Mouse (Mus musculus) layer of hippocampus, adult 2 months (tissue): ENCODE measurements around the gene Rmi1. TPM values are rescaled to one million over a fixed set of nuclear protein-coding genes. Genes with fewer than 3 reads are reported as not detected.
"Not testable (repeated sequence)": the region's sequence is repeated elsewhere in the genome, so short reads cannot be mapped to it uniquely, and the experiment has no call there.

ENCODE experiments used
- DNase-seq, 2 experiments: peaks; one replicate each; pipeline ENCODE4 v3.0.0; 2022; ENCODE audit warnings: low spot score in 2 of 2
- H3K27ac ChIP-seq: fragments of 200-600 bp; 2 replicates; pipeline ENCODE4 v1.8.1; 2022
- H3K4me3 ChIP-seq: fragments of 200-600 bp; 2 replicates; pipeline ENCODE4 v1.8.1; 2022; ENCODE audit warnings: mild to moderate bottlenecking
- CTCF ChIP-seq: fragments of 200-600 bp; conservative IDR thresholded peaks from 2 replicates; pipeline ENCODE4 v1.8.1; 2022; ENCODE audit warnings: antibody characterized with exemption, mild to moderate bottlenecking, moderate library complexity
- long read RNA-seq, 2 experiments: library from polyadenylated mRNA; stranded (forward); transcript quantifications; one replicate each; pipeline ENCODE4 v2.0.0; 2021; ENCODE audit warnings: borderline mapping rate in 2 of 2
- total RNA-seq, 2 experiments: library from RNA; stranded (reverse); gene quantifications; 2 replicates each; pipeline ENCODE4 v1.2.3; 2021

Gene Rmi1
- total RNA-seq, result 10 to 100 TPM; 16.8 to 17.9 TPM
- long read RNA-seq, experiment 1, full-length matches to known transcripts, result 10 of 11 reads
- long read RNA-seq, experiment 1, partial matches to known transcripts, result 1 of 11 reads
- long read RNA-seq, experiment 1, other reads (novel, unspliced or antisense), result 0 of 11 reads
- long read RNA-seq, experiment 2, full-length matches to known transcripts, result 29 of 34 reads
- long read RNA-seq, experiment 2, partial matches to known transcripts, result 0 of 34 reads
- long read RNA-seq, experiment 2, other reads (novel, unspliced or antisense), result 5 of 34 reads

- peak within 1 kb of the TSS; percentile 99 for H3K27ac ChIP-seq
- DNase-seq, result peak; percentile 97 to 99
- no peak for TF ChIP-seq CTCF
- peak within 1 kb of the TSS; percentile 93 for H3K4me3 ChIP-seq
Measured at GRCm38 (mm10) chr13:58402003-58402743, at the start of gene Rmi1. Rmi1 (plus strand) TSS chr13:58402248.

- no peak overlapping the region for H3K27ac ChIP-seq
- TF ChIP-seq CTCF, result no peak
- H3K4me3 ChIP-seq, result no peak overlapping the region
- no peak for DNase-seq
Measured at GRCm38 (mm10) chr13:58352996-58353395, 49.1 kb upstream of the Rmi1 start.

- no peak for TF ChIP-seq CTCF
- Histone ChIP-seq H3K27ac (no peak within 1 kb of the TSS), H3K4me3 (peak within 1 kb of the TSS; percentile 54)
- peak; percentile 51 to 59 for DNase-seq
Measured at GRCm38 (mm10) chr13:58358629-58359303, 43.3 kb upstream of the Rmi1 start, which contains the start of gene Kif27. Kif27 (minus strand) TSS chr13:58359122.

GRCm38 (mm10) chr13:58359304-58359653, 42.8 kb upstream of the Rmi1 start:
- H3K27ac ChIP-seq, result no peak overlapping the region
- peak overlapping the region; percentile 54 for H3K4me3 ChIP-seq
- no peak for DNase-seq
- TF ChIP-seq CTCF, result no peak

- Histone ChIP-seq H3K4me3 (no peak overlapping the region), H3K27ac (no peak overlapping the region)
- no peak for DNase-seq
- no peak for TF ChIP-seq CTCF
Measured at GRCm38 (mm10) chr13:58364353-58365175, 37.5 kb upstream of the Rmi1 start.

GRCm38 (mm10) chr13:58365179-58365578, 36.9 kb upstream of the Rmi1 start:
- not testable (repeated sequence) for H3K4me3 ChIP-seq, DNase-seq, H3K27ac ChIP-seq

GRCm38 (mm10) chr13:58366373-58366772, 35.7 kb upstream of the Rmi1 start:
- H3K27ac ChIP-seq, result no peak overlapping the region
- DNase-seq, result no peak
- TF ChIP-seq CTCF, result no peak
- H3K4me3 ChIP-seq, result no peak overlapping the region

GRCm38 (mm10) chr13:58367641-58368040, 34.4 kb upstream of the Rmi1 start:
- DNase-seq, result no peak
- Histone ChIP-seq H3K4me3 (no peak overlapping the region), H3K27ac (no peak overlapping the region)
- TF ChIP-seq CTCF, result no peak

- H3K4me3 ChIP-seq, result no peak overlapping the region
- no peak overlapping the region for H3K27ac ChIP-seq
- DNase-seq, result no peak
- TF ChIP-seq CTCF, result no peak
Measured at GRCm38 (mm10) chr13:58368835-58369234, 33.2 kb upstream of the Rmi1 start.

- no peak for DNase-seq
- no peak overlapping the region for H3K4me3 ChIP-seq
- H3K27ac ChIP-seq, result no peak overlapping the region
- TF ChIP-seq CTCF, result no peak
Measured at GRCm38 (mm10) chr13:58372278-58373152, 29.5 kb upstream of the Rmi1 start.

GRCm38 (mm10) chr13:58373153-58373470, 28.9 kb upstream of the Rmi1 start:
- no peak overlapping the region for H3K4me3 ChIP-seq
- no peak for DNase-seq
- TF ChIP-seq CTCF, result no peak
- no peak overlapping the region for H3K27ac ChIP-seq

GRCm38 (mm10) chr13:58384371-58384770, 17.7 kb upstream of the Rmi1 start:
- Histone ChIP-seq H3K4me3 (peak overlapping the region; percentile 67), H3K27ac (no peak overlapping the region)
- DNase-seq, result no peak
- no peak for TF ChIP-seq CTCF
